Mouse (Mus musculus) G1E (cell line): ENCODE results near the gene Map4k4. TPM values are rescaled to one million over a fixed set of nuclear protein-coding genes. Genes with fewer than 3 reads are reported as not detected.

Experiments used
- ATAC-seq: 2 replicates; pipeline ENCODE4 v1.8.0; 2016; ENCODE audit warnings: mild to moderate bottlenecking; ENCODE audit not compliant: insufficient number of reproducible peaks, poor library complexity, low FRiP score, severe bottlenecking; ENCODE audit errors: extremely low read depth
- DNase-seq: peaks from one replicate; pipeline ENCODE4 v3.0.0; 2012; ENCODE audit warnings: low spot score
- H3K27me3 ChIP-seq: 2 replicates; pipeline ENCODE4 v1.6.1; 2012; ENCODE audit warnings: mild to moderate bottlenecking, low read length, inconsistent platforms; ENCODE audit not compliant: insufficient read depth
- H3K36me3 ChIP-seq: replicated peaks from 2 replicates; pipeline ENCODE3; 2012; ENCODE audit warnings: mild to moderate bottlenecking, inconsistent platforms
- H3K4me1 ChIP-seq: 2 replicates; pipeline ENCODE4 v1.6.1; 2012; ENCODE audit warnings: low read depth, low read length, inconsistent platforms, mixed read lengths; ENCODE audit not compliant: insufficient read depth
- H3K4me3 ChIP-seq: 2 replicates; pipeline ENCODE4 v1.5.1; 2012; ENCODE audit warnings: low read depth, mild to moderate bottlenecking, inconsistent platforms, low read length, moderate library complexity, mixed read lengths
- H3K9me3 ChIP-seq: replicated peaks from 2 replicates; pipeline ENCODE4 v1.6.1; 2012; ENCODE audit warnings: inconsistent platforms
- CTCF ChIP-seq: IDR thresholded peaks from 2 replicates; pipeline ENCODE4 v1.5.1; 2012; ENCODE audit warnings: low read depth, low read length, inconsistent platforms, mixed read lengths
- GATA1 ChIP-seq: IDR thresholded peaks from 2 replicates; pipeline ENCODE4 v1.6.1; 2012; ENCODE audit warnings: borderline replicate concordance, low read length, inconsistent platforms, mixed read lengths
- GATA2 ChIP-seq: IDR thresholded peaks from 2 replicates; pipeline ENCODE4 v1.6.1; 2012; ENCODE audit warnings: low read depth, low read length, inconsistent platforms, borderline replicate concordance
- POLR2AphosphoS5 ChIP-seq: IDR thresholded peaks from 2 replicates; pipeline ENCODE4 v1.6.1; 2012; ENCODE audit warnings: low read depth, low read length, inconsistent platforms; ENCODE audit not compliant: insufficient replicate concordance
- TAL1 ChIP-seq: conservative IDR thresholded peaks from 2 replicates; pipeline ENCODE4 v1.6.1; 2012; ENCODE audit warnings: low read depth, low read length, inconsistent platforms, mixed read lengths
- polyA plus RNA-seq: library from polyadenylated mRNA; stranded (reverse); fragments of >175 nt; gene quantifications from 2 replicates; pipeline ENCODE4 v1.2.3, GENCODE M21; 2012
- total RNA-seq, 2 experiments: library from RNA; stranded (forward) in 1 of 2; stranded (reverse) in 1 of 2; fragments of 200-1000 nt in 1 of 2; fragments of >200 nt in 1 of 2; fragmentation: Nextera tagmentation in 1 of 2; gene quantifications; 2 replicates each; pipeline ENCODE4 v1.2.3; 2014 to 2017

The Map4k4 gene
- total and polyA plus RNA-seq, 3 experiments = 0.01 to 0.93 TPM; not detected in 1

DNA sequence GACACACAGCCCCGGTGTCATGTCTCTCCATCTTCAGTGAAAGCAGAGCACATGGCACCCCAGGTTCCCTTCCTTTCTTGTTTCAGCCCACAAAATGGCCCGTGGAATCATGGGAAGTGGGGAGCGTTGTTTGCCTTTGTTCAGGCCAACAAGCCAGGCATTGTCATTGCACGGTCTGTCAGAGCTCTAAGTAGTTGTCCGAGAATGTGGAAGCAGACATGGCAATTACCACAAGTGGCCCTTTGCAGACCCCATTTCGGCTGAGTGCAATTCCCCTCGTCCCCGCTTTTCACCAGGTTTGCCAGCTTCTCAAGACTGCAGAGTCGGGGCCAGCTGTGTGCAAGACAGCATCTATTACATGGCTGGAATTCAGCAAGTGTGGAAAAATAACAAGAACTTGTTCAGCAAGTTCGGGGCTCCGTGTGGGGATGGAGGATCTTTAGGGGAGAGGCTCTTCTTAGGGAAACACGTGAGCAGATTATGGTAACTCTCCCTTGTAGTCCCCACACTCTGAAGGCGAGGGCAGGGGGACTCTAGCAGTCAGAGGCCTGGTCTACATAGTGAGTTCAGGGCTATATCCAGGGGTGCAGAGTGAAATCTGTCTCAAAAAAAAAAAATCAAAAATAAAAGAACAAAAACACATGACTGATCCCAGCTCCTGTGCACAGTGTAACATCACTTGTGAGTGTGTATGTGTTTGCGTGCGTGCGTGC lies 15.8 kb upstream of the Map4k4 start:
- H3K27me3 ChIP-seq = no peaks in the 10 kb centered on the region
- DNase-seq = no peak
- no peaks in the 10 kb centered on the region for H3K9me3 ChIP-seq
- TF ChIP-seq GATA2 (no peak), CTCF (no peak), POLR2AphosphoS5 (no peak), GATA1 (no peak), TAL1 (no peak)
- ATAC-seq = no peak
- no peaks in the 10 kb centered on the region for H3K36me3 ChIP-seq
- no peaks in the 10 kb centered on the region for H3K4me1 ChIP-seq
- no peak overlapping the region for H3K4me3 ChIP-seq

DNA sequence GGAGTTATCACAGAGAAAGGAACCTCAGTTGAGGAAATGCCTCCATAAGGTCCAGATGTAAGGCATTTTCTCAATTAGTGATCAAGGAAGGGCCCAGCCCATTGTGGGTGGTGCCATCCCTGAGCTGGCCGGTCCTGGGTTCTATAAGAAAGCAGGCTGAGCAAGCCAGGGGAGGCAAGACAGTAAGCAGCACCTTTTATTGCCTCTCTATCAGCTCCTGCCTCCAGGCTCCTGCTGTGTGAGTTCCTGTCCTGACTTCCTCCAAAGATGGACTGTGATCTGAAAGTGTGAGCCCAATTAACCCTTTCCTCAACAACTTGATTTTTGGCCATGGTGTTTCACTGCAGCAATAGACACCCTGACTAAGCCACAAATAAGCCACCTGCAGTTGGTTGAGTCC lies 12.7 kb upstream of the Map4k4 start:
- Histone ChIP-seq H3K9me3 (no peaks in the 10 kb centered on the region), H3K36me3 (no peaks in the 10 kb centered on the region), H3K4me3 (no peak overlapping the region), H3K27me3 (no peaks in the 10 kb centered on the region), H3K4me1 (no peaks in the 10 kb centered on the region)
- no peak for ATAC-seq
- no peak for DNase-seq
- TF ChIP-seq POLR2AphosphoS5 = no peak
- TF ChIP-seq GATA2 = no peak
- no peak for TF ChIP-seq CTCF
- no peak for TF ChIP-seq TAL1

DNA sequence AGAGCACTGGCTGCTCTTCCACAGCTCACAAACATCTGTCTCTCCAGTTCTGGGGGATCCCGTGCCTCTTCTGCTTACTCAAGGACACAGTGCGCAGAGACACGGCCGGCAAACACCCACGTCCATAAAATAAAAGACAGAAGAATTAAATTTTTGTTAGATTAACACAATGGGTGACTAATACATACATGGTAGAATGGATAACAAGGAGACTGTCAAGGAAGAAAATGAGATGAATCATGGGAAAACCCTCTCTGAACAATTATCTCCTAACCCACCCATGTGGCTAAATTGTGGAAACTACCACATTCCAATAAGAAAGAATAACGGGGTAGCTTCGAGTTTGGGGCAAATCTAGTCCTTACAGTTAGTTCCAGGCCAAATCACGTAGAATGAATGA lies 11.3 kb upstream of the Map4k4 start:
- H3K36me3 ChIP-seq = no peaks in the 10 kb centered on the region
- no peaks in the 10 kb centered on the region for H3K4me1 ChIP-seq
- no peaks in the 10 kb centered on the region for H3K9me3 ChIP-seq
- TF ChIP-seq GATA1 = no peak
- TF ChIP-seq POLR2AphosphoS5 = no peak
- TF ChIP-seq GATA2 = no peak
- no peak for TF ChIP-seq TAL1
- TF ChIP-seq CTCF = no peak
- ATAC-seq (no peak), DNase-seq (no peak)
- no peaks in the 10 kb centered on the region for H3K27me3 ChIP-seq
- H3K4me3 ChIP-seq = no peak overlapping the region

DNA sequence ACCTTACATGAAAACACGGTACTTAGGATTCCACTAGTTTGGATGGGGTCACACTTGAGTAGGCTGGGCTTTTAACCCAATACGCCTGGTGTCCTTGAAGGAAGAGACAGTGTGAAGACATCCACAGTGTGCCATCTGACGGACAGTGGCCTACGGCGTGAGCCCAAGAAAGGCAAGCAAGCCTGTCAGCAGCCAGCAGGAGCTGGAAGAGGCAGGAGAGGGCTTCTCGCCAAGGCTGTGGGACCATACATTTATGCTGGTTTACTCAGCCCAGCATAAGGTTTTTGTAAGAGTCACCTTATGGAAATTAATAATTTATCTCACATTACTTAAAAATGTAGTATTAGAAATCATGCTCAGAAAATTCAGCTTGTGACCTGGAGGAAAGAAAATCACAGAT lies 10.7 kb upstream of the Map4k4 start:
- Histone ChIP-seq H3K9me3 (no peaks in the 10 kb centered on the region), H3K36me3 (no peaks in the 10 kb centered on the region), H3K4me1 (no peaks in the 10 kb centered on the region), H3K4me3 (no peak overlapping the region), H3K27me3 (no peaks in the 10 kb centered on the region)
- TF ChIP-seq CTCF = no peak
- no peak for TF ChIP-seq TAL1
- no peak for TF ChIP-seq GATA2
- no peak for TF ChIP-seq POLR2AphosphoS5
- no peak for TF ChIP-seq GATA1
- DNase-seq (no peak), ATAC-seq (no peak)

DNA sequence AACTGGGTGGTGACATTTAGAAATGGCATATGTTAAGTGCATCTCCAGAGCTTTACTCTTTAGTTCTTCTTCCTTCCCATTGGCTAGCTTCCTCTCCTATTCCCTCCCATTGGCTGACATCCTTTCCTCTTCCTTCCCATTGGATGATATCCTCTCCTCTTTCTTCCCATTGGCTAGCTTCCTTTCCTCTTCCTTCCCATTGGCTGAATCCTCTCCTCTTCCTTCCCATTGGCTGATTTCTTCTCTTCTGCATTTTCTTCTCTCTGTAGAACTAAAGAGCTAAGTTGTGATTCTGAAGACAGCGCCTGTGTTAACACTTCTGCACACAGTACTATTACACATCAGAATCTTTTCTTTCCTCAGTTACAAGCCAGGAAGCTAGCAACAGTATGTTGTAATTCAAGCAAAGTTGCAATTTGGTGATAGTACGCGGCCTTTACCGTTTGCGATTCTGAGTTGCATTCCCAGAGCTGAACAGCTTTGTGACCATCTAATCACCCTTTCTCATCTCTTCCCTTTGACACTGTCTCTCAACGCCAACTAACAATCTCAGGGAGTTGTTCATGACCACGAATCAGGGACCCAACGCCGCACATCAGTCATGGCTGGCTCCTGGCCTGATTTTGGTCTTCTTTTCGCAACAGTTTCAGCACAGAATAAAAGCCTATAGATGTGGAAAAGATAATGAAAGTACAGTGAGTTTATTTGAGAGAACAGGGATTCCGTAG lies 7.4 kb upstream of the Map4k4 start:
- no peak for ATAC-seq
- no peak for DNase-seq
- TF ChIP-seq POLR2AphosphoS5 (no peak), GATA2 (no peak), TAL1 (no peak), GATA1 (no peak), CTCF (no peak)
- Histone ChIP-seq H3K4me3 (no peak overlapping the region), H3K4me1 (no peaks in the 10 kb centered on the region), H3K9me3 (peaks cover 4% of the 10 kb centered on the region), H3K36me3 (no peaks in the 10 kb centered on the region), H3K27me3 (no peaks in the 10 kb centered on the region)

DNA sequence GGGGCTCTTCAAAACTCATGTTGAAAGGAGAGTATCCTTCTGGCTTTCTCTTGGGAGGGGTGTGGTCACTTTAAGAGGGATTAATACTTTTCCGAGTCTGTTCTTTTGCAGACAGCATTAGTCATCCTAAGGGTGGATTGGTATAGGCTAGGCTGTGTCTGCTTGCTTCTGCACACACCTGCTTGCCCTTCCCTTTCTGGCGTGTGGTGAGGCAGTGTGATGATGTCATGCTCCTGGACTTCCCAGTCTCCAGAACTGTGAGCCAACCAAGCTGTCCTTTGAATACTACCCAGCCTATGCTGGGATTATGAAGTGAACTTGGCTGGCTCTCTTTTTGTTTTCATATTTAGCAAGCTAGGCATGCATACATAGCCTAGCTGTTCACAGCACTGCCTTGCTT lies 5.6 kb upstream of the Map4k4 start:
- no peaks in the 10 kb centered on the region for H3K36me3 ChIP-seq
- no peak for TF ChIP-seq POLR2AphosphoS5
- TF ChIP-seq TAL1 = no peak
- TF ChIP-seq GATA1 = no peak
- TF ChIP-seq CTCF = no peak
- no peak for TF ChIP-seq GATA2
- ATAC-seq = 0 out of 2 replicates have a peak, but pooled peaks have one; percentile 6
- H3K27me3 ChIP-seq = no peaks in the 10 kb centered on the region
- DNase-seq = no peak
- H3K4me3 ChIP-seq = no peak overlapping the region
- no peaks in the 10 kb centered on the region for H3K4me1 ChIP-seq
- H3K9me3 ChIP-seq = peaks cover 11% of the 10 kb centered on the region
